Mouse (Mus musculus) MEL (cell line): ENCODE results near the gene Usp50. TPM values are rescaled to one million over a fixed set of nuclear protein-coding genes. Genes with fewer than 3 reads are reported as not detected.
A peak's percentile ranks its signal among the peaks of the same experiment; 100 is the strongest.

Experiments
- DNase-seq: peaks from one replicate; pipeline ENCODE4 v3.0.0; 2011; ENCODE audit warnings: low read depth, low spot score
- H3K27ac ChIP-seq: 2 replicates; pipeline ENCODE4 v1.5.1; 2012; ENCODE audit warnings: low read depth, mild to moderate bottlenecking, control low read depth, low read length, moderate library complexity; ENCODE audit not compliant: control insufficient read depth
- H3K27me3 ChIP-seq, 2 experiments: fragments of 150-350 bp in 1 of 2; sonication (generic) in 1 of 2; 2 replicates each; pipeline ENCODE4 v1.6.1; 2012; ENCODE audit warnings: low read length in 2 of 2, mild to moderate bottlenecking in 2 of 2, improper control_type of control experiment in 1 of 2, moderate library complexity in 1 of 2; ENCODE audit not compliant: insufficient read depth in 2 of 2, control insufficient read depth in 1 of 2
- H3K36me3 ChIP-seq, 2 experiments: 2 replicates each; pipeline ENCODE4 v1.6.1; 2012 to 2014; ENCODE audit warnings: low read length in 2 of 2, improper control_type of control experiment in 1 of 2, inconsistent platforms in 1 of 2, mild to moderate bottlenecking in 1 of 2; ENCODE audit not compliant: insufficient read depth in 2 of 2, control insufficient read depth in 1 of 2
- H3K4me1 ChIP-seq, 2 experiments: fragments of 150-350 bp in 1 of 2; sonication (generic) in 1 of 2; 2 replicates each; pipeline ENCODE4 v1.6.1; 2012; ENCODE audit warnings: low read length in 2 of 2, improper control_type of control experiment in 1 of 2, mild to moderate bottlenecking in 1 of 2; ENCODE audit not compliant: insufficient read depth in 2 of 2, control insufficient read depth in 1 of 2
- H3K4me3 ChIP-seq, 2 experiments: fragments of 150-350 bp in 1 of 2; sonication (generic) in 1 of 2; 2 replicates each; pipeline ENCODE4 v1.5.1; 2012; ENCODE audit warnings: low read depth in 2 of 2, low read length in 2 of 2, mild to moderate bottlenecking in 2 of 2, moderate library complexity in 2 of 2, control low read depth in 1 of 2, improper control_type of control experiment in 1 of 2; ENCODE audit not compliant: control insufficient read depth in 1 of 2, insufficient read depth in 1 of 2
- H3K79me2 ChIP-seq: 2 replicates; pipeline ENCODE4 v1.6.1; 2012; ENCODE audit warnings: mild to moderate bottlenecking, low read length, moderate library complexity; ENCODE audit not compliant: control insufficient read depth, poor library complexity, insufficient read depth
- H3K9ac ChIP-seq: 2 replicates; pipeline ENCODE4 v1.6.1; 2012; ENCODE audit warnings: low read depth, mild to moderate bottlenecking, control low read depth, low read length, moderate library complexity; ENCODE audit not compliant: control insufficient read depth, poor library complexity, severe bottlenecking
- H3K9me3 ChIP-seq: fragments of 150-350 bp; sonication (generic); replicated peaks from 2 replicates; pipeline ENCODE4 v1.6.1; 2012; ENCODE audit warnings: mild to moderate bottlenecking, low read length, improper control_type of control experiment, moderate library complexity; ENCODE audit not compliant: insufficient read depth
- CHD1 ChIP-seq: IDR thresholded peaks from 2 replicates; pipeline ENCODE4 v1.6.1; 2012; ENCODE audit warnings: low read depth, mild to moderate bottlenecking, inconsistent platforms, low read length, improper control_type of control experiment
- CHD2 ChIP-seq: IDR thresholded peaks from 2 replicates; pipeline ENCODE4 v1.6.1; 2011; ENCODE audit warnings: low read length, improper control_type of control experiment
- CTCF ChIP-seq, 3 experiments: IDR thresholded peaks in 2 of 3; conservative IDR thresholded peaks in 1 of 3; 2 replicates each; pipeline ENCODE4 v1.5.1; 2011 to 2012; ENCODE audit warnings: low read length in 3 of 3, low read depth in 2 of 3, mild to moderate bottlenecking in 2 of 3, improper control_type of control experiment in 1 of 3, inconsistent platforms in 1 of 3, mixed read lengths in 1 of 3, moderate library complexity in 1 of 3; ENCODE audit not compliant: control insufficient read depth in 1 of 3, insufficient read depth in 1 of 3, poor library complexity in 1 of 3, severe bottlenecking in 1 of 3
- ELF1 ChIP-seq: IDR thresholded peaks from 2 replicates; pipeline ENCODE4 v1.6.1; 2014; ENCODE audit warnings: low read depth, mild to moderate bottlenecking, inconsistent platforms, low read length, improper control_type of control experiment, moderate library complexity
- ETS1 ChIP-seq: IDR thresholded peaks from 2 replicates; pipeline ENCODE4 v1.6.1; 2012; ENCODE audit warnings: low read depth, mild to moderate bottlenecking, inconsistent platforms, low read length, improper control_type of control experiment, moderate library complexity
- GATA1 ChIP-seq: IDR thresholded peaks from 2 replicates; pipeline ENCODE4 v1.6.1; 2011; ENCODE audit warnings: low read depth, low read length, improper control_type of control experiment
- HCFC1 ChIP-seq: IDR thresholded peaks from 2 replicates; pipeline ENCODE4 v1.6.1; 2012; ENCODE audit warnings: low read depth, mild to moderate bottlenecking, inconsistent platforms, low read length, improper control_type of control experiment, moderate library complexity
- JUND ChIP-seq: IDR thresholded peaks from 2 replicates; pipeline ENCODE4 v1.6.1; 2011; ENCODE audit warnings: low read depth, mild to moderate bottlenecking, improper control_type of control experiment, low read length
- MAFK ChIP-seq: IDR thresholded peaks from 2 replicates; pipeline ENCODE4 v1.6.1; 2011; ENCODE audit warnings: low read depth, mild to moderate bottlenecking, low read length, improper control_type of control experiment, borderline replicate concordance
- MAZ ChIP-seq: IDR thresholded peaks from 2 replicates; pipeline ENCODE4 v1.6.1; 2012; ENCODE audit warnings: low read depth, mild to moderate bottlenecking, inconsistent platforms, low read length, improper control_type of control experiment
- MXI1 ChIP-seq: IDR thresholded peaks from 2 replicates; pipeline ENCODE4 v1.6.1; 2011; ENCODE audit warnings: mild to moderate bottlenecking, low read depth, low read length, improper control_type of control experiment
- MYC ChIP-seq: IDR thresholded peaks from 2 replicates; pipeline ENCODE4 v1.6.1; 2011; ENCODE audit warnings: low read depth, mild to moderate bottlenecking, low read length, improper control_type of control experiment, moderate library complexity
- NELFE ChIP-seq: IDR thresholded peaks from 2 replicates; pipeline ENCODE4 v1.6.1; 2011; ENCODE audit warnings: low read depth, low read length, improper control_type of control experiment
- NRF1 ChIP-seq: IDR thresholded peaks from 2 replicates; pipeline ENCODE4 v1.6.1; 2014; ENCODE audit warnings: low read depth, mild to moderate bottlenecking, inconsistent platforms, low read length, improper control_type of control experiment, moderate library complexity; ENCODE audit not compliant: poor library complexity, insufficient read depth, severe bottlenecking
- POLR2AphosphoS2 ChIP-seq: IDR thresholded peaks from 2 replicates; pipeline ENCODE4 v1.6.1; 2011; ENCODE audit warnings: low read length, improper control_type of control experiment
- POLR2AphosphoS5 ChIP-seq: IDR thresholded peaks from 2 replicates; pipeline ENCODE4 v1.6.1; 2012; ENCODE audit warnings: low read depth, borderline replicate concordance, mild to moderate bottlenecking, inconsistent platforms, low read length, moderate library complexity, mixed read lengths
- RCOR1 ChIP-seq: IDR thresholded peaks from 2 replicates; pipeline ENCODE4 v1.6.1; 2012; ENCODE audit warnings: low read depth, mild to moderate bottlenecking, inconsistent platforms, low read length, improper control_type of control experiment
- SIN3A ChIP-seq: IDR thresholded peaks from 2 replicates; pipeline ENCODE4 v1.6.1; 2012; ENCODE audit warnings: low read length, improper control_type of control experiment, inconsistent platforms
- SMC3 ChIP-seq: IDR thresholded peaks from 2 replicates; pipeline ENCODE4 v1.6.1; 2011; ENCODE audit warnings: low read depth, low read length, improper control_type of control experiment
- TBP ChIP-seq: IDR thresholded peaks from 2 replicates; pipeline ENCODE4 v1.8.0; 2011; ENCODE audit warnings: low read depth, low read length, improper control_type of control experiment
- TCF12 ChIP-seq: IDR thresholded peaks from 2 replicates; pipeline ENCODE4 v1.6.1; 2014; ENCODE audit warnings: low read depth, mild to moderate bottlenecking, inconsistent platforms, low read length, improper control_type of control experiment, moderate library complexity
- UBTF ChIP-seq: IDR thresholded peaks from 2 replicates; pipeline ENCODE4 v1.6.1; 2012; ENCODE audit warnings: low read depth, mild to moderate bottlenecking, inconsistent platforms, low read length, improper control_type of control experiment, moderate library complexity, borderline replicate concordance; ENCODE audit not compliant: insufficient read depth
- USF1 ChIP-seq: IDR thresholded peaks from 2 replicates; pipeline ENCODE4 v1.6.1; 2014; ENCODE audit warnings: low read depth, mild to moderate bottlenecking, inconsistent platforms, low read length, improper control_type of control experiment, moderate library complexity
- USF2 ChIP-seq, 2 experiments: IDR thresholded peaks; 2 replicates each; pipeline ENCODE4 v1.6.1; 2011 to 2012; ENCODE audit warnings: improper control_type of control experiment in 2 of 2, low read length in 2 of 2, borderline replicate concordance in 1 of 2, inconsistent platforms in 1 of 2, low read depth in 1 of 2, mild to moderate bottlenecking in 1 of 2; ENCODE audit not compliant: insufficient read depth in 1 of 2
- ZC3H11A ChIP-seq: IDR thresholded peaks from 2 replicates; pipeline ENCODE4 v1.6.1; 2012; ENCODE audit warnings: low read depth, mild to moderate bottlenecking, inconsistent platforms, low read length, improper control_type of control experiment
- ZKSCAN1 ChIP-seq: IDR thresholded peaks from 2 replicates; pipeline ENCODE4 v1.6.1; 2012; ENCODE audit warnings: low read depth, mild to moderate bottlenecking, inconsistent platforms, low read length, improper control_type of control experiment, moderate library complexity
- ZMIZ1 ChIP-seq: IDR thresholded peaks from 2 replicates; pipeline ENCODE4 v1.6.1; 2012; ENCODE audit warnings: low read depth, mild to moderate bottlenecking, inconsistent platforms, low read length, improper control_type of control experiment, moderate library complexity
- polyA plus RNA-seq, 2 experiments: library from polyadenylated mRNA; stranded (reverse) in 1 of 2; unstranded in 1 of 2; fragments of >175 nt in 1 of 2; fragments of >200 nt in 1 of 2; gene quantifications; 2 replicates each; pipeline versions ENCODE4 v1.2.1 to v1.2.4; 2012; ENCODE audit warnings: low replicate concordance in 2 of 2, low read depth in 1 of 2; ENCODE audit not compliant: insufficient read length in 2 of 2, insufficient read depth in 1 of 2, missing spikeins in 1 of 2
- total RNA-seq: library from RNA; depleted of rRNA; stranded (reverse); fragments of 300-350 nt; gene quantifications from 2 replicates; pipeline ENCODE4 v1.2.3, GENCODE M21; 2012

Gene Usp50
- total and polyA plus RNA-seq, 3 experiments = 0.28 to 1.0 TPM; not detected in 1

DNA sequence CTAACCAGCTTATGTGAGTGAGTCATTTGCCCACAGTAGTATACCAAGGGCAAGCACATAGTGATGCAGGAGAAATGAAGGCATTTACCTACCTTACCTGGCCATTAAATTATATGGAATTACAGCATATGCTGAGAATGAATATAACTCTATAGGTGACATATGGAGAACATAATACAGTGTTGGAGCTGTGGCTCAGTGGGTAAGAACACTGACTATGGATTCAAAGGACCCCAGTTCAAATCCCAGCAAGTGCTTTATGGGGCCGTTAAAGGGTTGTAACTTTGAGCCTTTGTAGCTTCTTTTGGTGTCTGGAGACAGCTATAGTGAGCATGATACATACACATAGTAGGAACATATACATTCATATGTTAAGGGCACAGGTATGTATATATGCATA is 1.8 kb downstream of the Usp50 start:
- Histone ChIP-seq H3K79me2 (no peaks in the 10 kb centered on the region), H3K27me3 (peaks cover 0 to 2% of the 10 kb centered on the region in 2 experiments; a peak in 1 of 4 replicates), H3K9ac (no peak overlapping the region), H3K9me3 (no peaks in the 10 kb centered on the region), H3K36me3 (no peaks in the 10 kb centered on the region), H3K4me3 (no peak overlapping the region), H3K4me1 (no peaks in the 10 kb centered on the region), H3K27ac (no peak overlapping the region)
- DNase-seq = peak; percentile 52
- TF ChIP-seq MYC (no peak), MAFK (peak; percentile 90), ETS1 (no peak), TBP (peak; percentile 99), JUND (no peak), NELFE (no peak), NRF1 (no peak), SMC3 (no peak)

DNA sequence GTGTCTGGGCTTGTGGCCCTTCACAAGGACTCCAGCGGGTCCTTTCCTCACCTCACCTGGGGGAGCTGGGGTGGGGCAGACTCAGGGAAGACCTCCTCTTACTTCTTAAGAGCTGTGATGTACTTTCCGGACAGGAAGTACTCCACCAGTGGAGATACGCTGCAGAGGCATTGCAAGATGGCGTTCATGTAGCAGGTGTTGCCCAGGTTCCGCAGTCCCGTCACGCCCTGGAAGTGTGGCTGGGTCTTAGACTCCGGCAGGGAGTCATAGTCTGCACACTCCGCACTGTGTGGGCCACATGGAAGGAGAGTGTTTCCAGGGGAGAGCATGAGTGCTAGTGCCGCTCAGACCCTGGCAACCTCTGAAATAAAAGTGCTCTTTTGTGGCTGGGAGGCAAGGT is 3.0 kb downstream of the Usp50 start:
- H3K9ac ChIP-seq = no peak overlapping the region
- H3K79me2 ChIP-seq = no peaks in the 10 kb centered on the region
- peaks cover 0 to 2% of the 10 kb centered on the region in 2 experiments; a peak in 1 of 4 replicates for H3K27me3 ChIP-seq

DNA sequence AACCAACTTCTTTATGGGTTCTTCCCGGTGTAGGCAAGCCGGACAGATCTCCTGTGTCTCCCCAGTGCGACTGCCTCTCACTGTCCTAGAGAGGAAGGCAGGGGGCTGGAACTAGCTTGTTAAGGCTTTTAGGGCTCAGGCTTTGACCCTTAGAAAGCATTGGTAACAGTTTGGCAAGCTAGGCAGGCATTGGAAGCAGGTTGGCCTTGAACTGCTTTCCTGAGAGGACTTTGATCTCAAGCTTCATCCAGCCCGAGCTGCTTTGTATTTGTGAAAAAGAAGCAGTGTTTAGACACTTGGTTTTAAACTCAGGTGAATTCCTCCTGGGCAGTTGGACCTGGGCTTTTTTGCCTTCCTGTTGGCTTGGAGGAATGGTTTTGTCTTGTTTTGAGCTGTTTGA is 4.5 kb downstream of the Usp50 start:
- TF ChIP-seq CHD1 = no peak
- TF ChIP-seq POLR2AphosphoS5 = no peak
- TF ChIP-seq RCOR1 = no peak
- no peak for TF ChIP-seq SIN3A
- no peak for TF ChIP-seq TBP
- no peak for TF ChIP-seq NRF1
- TF ChIP-seq TCF12 = no peak
- TF ChIP-seq UBTF = no peak
- TF ChIP-seq MXI1 = no peak
- no peak for TF ChIP-seq ZC3H11A
- Histone ChIP-seq H3K4me1 (no peaks in the 10 kb centered on the region), H3K79me2 (no peaks in the 10 kb centered on the region), H3K9me3 (no peaks in the 10 kb centered on the region), H3K36me3 (peaks cover 0 to 2% of the 10 kb centered on the region in 2 experiments; a peak in 2 of 4 replicates), H3K9ac (no peak overlapping the region), H3K27ac (no peak overlapping the region), H3K4me3 (no peak overlapping the region), H3K27me3 (peaks cover 0 to 2% of the 10 kb centered on the region in 2 experiments; a peak in 1 of 4 replicates)
- no peak for DNase-seq

More for the DNA sequence above, 3.0 kb downstream of the Usp50 start:
- no peaks in the 10 kb centered on the region for H3K9me3 ChIP-seq
- H3K27ac ChIP-seq = no peak overlapping the region
- H3K4me1 ChIP-seq = no peaks in the 10 kb centered on the region
- H3K36me3 ChIP-seq = peaks cover 0 to 2% of the 10 kb centered on the region in 2 experiments; a peak in 2 of 4 replicates
- H3K4me3 ChIP-seq = no peak overlapping the region
- TF ChIP-seq ZC3H11A (no peak), ELF1 (no peak), RCOR1 (no peak), POLR2AphosphoS5 (no peak), MAZ (no peak), POLR2AphosphoS2 (no peak), GATA1 (no peak), MYC (no peak), CHD1 (no peak), ZKSCAN1 (no peak), ZMIZ1 (no peak), NELFE (no peak), NRF1 (no peak), USF1 (no peak), HCFC1 (no peak), CHD2 (no peak), CTCF (IDR thresholded peaks at IDR 0.05 in 2 of 3, conservative IDR thresholded peaks at IDR 0.05 in 1 of 3; ENCODE audit: control insufficient read depth in 1 of 3, insufficient read depth in 1 of 3, low read depth in 2 of 3, low read length in 3 of 3, poor library complexity in 1 of 3, severe bottlenecking in 1 of 3) (no peak), USF2 (IDR thresholded peaks at IDR 0.05; ENCODE audit: borderline replicate concordance in 1 of 2, insufficient read depth in 1 of 2, low read depth in 1 of 2, low read length in 2 of 2) (no peak)
- DNase-seq = no peak
